Mouse (Mus musculus) kidney, adult 9 months (tissue): ENCODE results near the gene Usp5.
A peak's percentile ranks its signal among the peaks of the same experiment; 100 is the strongest.
"Not testable (repeated sequence)": the region's sequence is repeated elsewhere in the genome, so short reads cannot be mapped to it uniquely, and the experiment has no call there.

Source experiments
- DNase-seq: peaks from one replicate; pipeline ENCODE4 v3.0.0; 2022

Gene Usp5

GRCm38 (mm10) chr6:124809775-124810538 is 19.3 kb downstream of the Usp5 start:
- no peak for DNase-seq

GRCm38 (mm10) chr6:124809052-124809774 is 20.1 kb downstream of the Usp5 start:
- peak; percentile 91 for DNase-seq

- peak; percentile 90 for DNase-seq
Observed at GRCm38 (mm10) chr6:124808358-124809012, 20.8 kb downstream of the Usp5 start, which contains the start of gene Spsb2. Spsb2 (plus strand) TSS chr6:124808661.

GRCm38 (mm10) chr6:124807986-124808357 is 21.3 kb downstream of the Usp5 start:
- DNase-seq = no peak

- no peak for DNase-seq
Observed at GRCm38 (mm10) chr6:124807366-124807765, 21.9 kb downstream of the Usp5 start.

- no peak for DNase-seq
Observed at GRCm38 (mm10) chr6:124806446-124807140, 22.7 kb downstream of the Usp5 start.

- DNase-seq = peak; percentile 97
Observed at GRCm38 (mm10) chr6:124805341-124806321, 23.7 kb downstream of the Usp5 start.

GRCm38 (mm10) chr6:124804341-124804740 is 24.9 kb downstream of the Usp5 start:
- no peak for DNase-seq

GRCm38 (mm10) chr6:124803691-124804090 is 25.6 kb downstream of the Usp5 start:
- not testable (repeated sequence) for DNase-seq

GRCm38 (mm10) chr6:124803061-124803460 is 26.2 kb downstream of the Usp5 start:
- DNase-seq = no peak

- DNase-seq = peak; percentile 54
Observed at GRCm38 (mm10) chr6:124802400-124802799, 26.9 kb downstream of the Usp5 start.

GRCm38 (mm10) chr6:124796200-124796599 is 33.1 kb downstream of the Usp5 start:
- no peak for DNase-seq

GRCm38 (mm10) chr6:124795781-124796180 is 33.5 kb downstream of the Usp5 start:
- peak; percentile 90 for DNase-seq

- peak; percentile 85 for DNase-seq
Observed at GRCm38 (mm10) chr6:124791911-124792310, 37.4 kb downstream of the Usp5 start.

- DNase-seq = no peak
Observed at GRCm38 (mm10) chr6:124790121-124790520, 39.2 kb downstream of the Usp5 start.

- DNase-seq = no peak
Observed at GRCm38 (mm10) chr6:124789519-124789918, 39.8 kb downstream of the Usp5 start.

- DNase-seq = no peak
Observed at GRCm38 (mm10) chr6:124787722-124788121, 41.6 kb downstream of the Usp5 start.

GRCm38 (mm10) chr6:124786756-124787420 is 42.4 kb downstream of the Usp5 start:
- DNase-seq = peak; percentile 79

- peak; percentile 67 for DNase-seq
Observed at GRCm38 (mm10) chr6:124782436-124782835, 46.8 kb downstream of the Usp5 start.

GRCm38 (mm10) chr6:124780917-124781316 is 48.4 kb downstream of the Usp5 start:
- no peak for DNase-seq

GRCm38 (mm10) chr6:124779984-124780416 is 49.3 kb downstream of the Usp5 start:
- DNase-seq = peak; percentile 57
